10 mouse cellular contexts compared by ENCODE assay signal in genomic region chr12:71578006-71578405, GRCm38 (mm10).
A peak's percentile ranks its signal among the peaks of the same experiment; 100 is the strongest.
DNase-seq lines count a peak whose midpoint lies in the region; ATAC-seq lines count a peak whose summit lies in the region.
"Had no signal": no experiment of that assay in that cellular context is flagged by ENCODE, and none has a peak within 500 bp of the region (broad histone marks: within the 10 kb centered on the region; RNA-seq: fewer than 3 reads in every experiment).

No protein-coding gene starts in this region.

- 0 out of 2 replicates have a peak, but pooled peaks cover 2% of the 10 kb centered on the region for H3K4me1 ChIP-seq in hindbrain, embryonic 11.5 days (replicated peaks; ENCODE audit: control insufficient read depth, insufficient read depth, low read length)
- H3K4me1 ChIP-seq in hindbrain, embryonic 10.5 days (replicated peaks) = peaks cover 31% of the 10 kb centered on the region
- peaks cover 4% of the 10 kb centered on the region for H3K4me1 ChIP-seq in liver, embryonic 11.5 days (replicated peaks; ENCODE audit: control insufficient read depth, insufficient read depth, low read length)
- H3K4me1 ChIP-seq in midbrain, embryonic 14.5 days (ENCODE audit: control insufficient read depth, insufficient read depth, low read length) = peaks cover 29% of the 10 kb centered on the region
- H3K4me1 ChIP-seq in neural tube, embryonic 15.5 days = peaks cover 34% of the 10 kb centered on the region

- H3K9me3 ChIP-seq in hindbrain, embryonic 11.5 days (ENCODE audit: control insufficient read depth, low read length) = no peaks in the 10 kb centered on the region
- H3K9me3 ChIP-seq in hindbrain, embryonic 10.5 days = no peaks in the 10 kb centered on the region
- no peaks in the 10 kb centered on the region for H3K9me3 ChIP-seq in liver, embryonic 11.5 days (ENCODE audit: control insufficient read depth, low read length)
- H3K9me3 ChIP-seq in midbrain, embryonic 14.5 days (ENCODE audit: control insufficient read depth, low read length) = no peaks in the 10 kb centered on the region
- H3K9me3 ChIP-seq in neural tube, embryonic 15.5 days (replicated peaks) = no peaks in the 10 kb centered on the region
- H3K9me3 ChIP-seq: heart, embryonic 15.5 days; megakaryocyte, embryonic 14.5 days had no signal

- H3K27ac ChIP-seq in hindbrain, embryonic 11.5 days (ENCODE audit: low read depth, low read length) = peak overlapping the region; percentile 33; the same call in 1 of the 2 replicates
- no peak overlapping the region for H3K27ac ChIP-seq in hindbrain, embryonic 10.5 days
- no peak overlapping the region for H3K27ac ChIP-seq in liver, embryonic 11.5 days (ENCODE audit: low read depth, low read length)
- H3K27ac ChIP-seq in midbrain, embryonic 14.5 days (replicated peaks; ENCODE audit: low read depth, low read length) = peak overlapping the region; percentile 66; the same call in 1 of the 2 replicates
- H3K27ac ChIP-seq in neural tube, embryonic 15.5 days (replicated peaks) = no peak overlapping the region; the same call in 1 of the 2 replicates
- H3K27ac ChIP-seq: heart, embryonic 15.5 days; liver, embryonic 14.5 days had no signal

- no peaks in the 10 kb centered on the region for H3K27me3 ChIP-seq in hindbrain, embryonic 11.5 days (ENCODE audit: control insufficient read depth, insufficient read depth, low read length)
- no peaks in the 10 kb centered on the region for H3K27me3 ChIP-seq in hindbrain, embryonic 10.5 days (ENCODE audit: insufficient read depth, poor library complexity, severe bottlenecking)
- no peaks in the 10 kb centered on the region for H3K27me3 ChIP-seq in liver, embryonic 11.5 days (replicated peaks; ENCODE audit: control insufficient read depth, insufficient read depth, low read length)
- H3K27me3 ChIP-seq in midbrain, embryonic 14.5 days (ENCODE audit: control insufficient read depth, insufficient read depth, low read length) = no peaks in the 10 kb centered on the region
- no peaks in the 10 kb centered on the region for H3K27me3 ChIP-seq in neural tube, embryonic 15.5 days (replicated peaks)
- H3K27me3 ChIP-seq: heart, embryonic 15.5 days had no signal

- 66% methylated on average over 9 of the region's 9 CpGs for WGBS in hindbrain, embryonic 11.5 days
- WGBS in hindbrain, embryonic 10.5 days = 76% methylated on average over 9 of the region's 9 CpGs
- WGBS in liver, embryonic 11.5 days = 82% methylated on average over 9 of the region's 9 CpGs
- WGBS in midbrain, embryonic 14.5 days = 42% methylated on average over 9 of the region's 9 CpGs
- WGBS in neural tube, embryonic 15.5 days = 34% methylated on average over 9 of the region's 9 CpGs

- H3K4me3 ChIP-seq in hindbrain, embryonic 11.5 days (ENCODE audit: low read depth, low read length) = no peak overlapping the region
- no peak overlapping the region for H3K4me3 ChIP-seq in hindbrain, embryonic 10.5 days
- no peak overlapping the region for H3K4me3 ChIP-seq in liver, embryonic 11.5 days (ENCODE audit: low read depth, low read length)
- H3K4me3 ChIP-seq in midbrain, embryonic 14.5 days (replicated peaks; ENCODE audit: low read depth, low read length) = no peak overlapping the region
- no peak overlapping the region for H3K4me3 ChIP-seq in neural tube, embryonic 15.5 days (replicated peaks)

- H3K4me2 ChIP-seq in hindbrain, embryonic 11.5 days (replicated peaks; ENCODE audit: low read depth, low read length) = no peak overlapping the region
- no peak overlapping the region for H3K4me2 ChIP-seq in liver, embryonic 11.5 days
- H3K4me2 ChIP-seq in midbrain, embryonic 14.5 days (ENCODE audit: low read length) = no peak overlapping the region
- H3K4me2 ChIP-seq in neural tube, embryonic 15.5 days = no peak overlapping the region

- no peaks in the 10 kb centered on the region for H3K36me3 ChIP-seq in hindbrain, embryonic 11.5 days (ENCODE audit: control insufficient read depth, insufficient read depth, low read length)
- no peaks in the 10 kb centered on the region for H3K36me3 ChIP-seq in hindbrain, embryonic 10.5 days
- H3K36me3 ChIP-seq in liver, embryonic 11.5 days (ENCODE audit: control insufficient read depth, insufficient read depth, low read length) = no peaks in the 10 kb centered on the region
- H3K36me3 ChIP-seq in midbrain, embryonic 14.5 days (ENCODE audit: control insufficient read depth, insufficient read depth, low read length) = no peaks in the 10 kb centered on the region
- H3K36me3 ChIP-seq in neural tube, embryonic 15.5 days = no peaks in the 10 kb centered on the region
- H3K36me3 ChIP-seq: heart, embryonic 15.5 days had no signal

- no peak for ATAC-seq in hindbrain, embryonic 11.5 days (ENCODE audit: low FRiP score)
- ATAC-seq in liver, embryonic 11.5 days (replicated peaks; ENCODE audit: low FRiP score) = no peak
- no peak for ATAC-seq in midbrain, embryonic 14.5 days (ENCODE audit: low FRiP score, low TSS enrichment)
- peak; percentile 13; the same call in 1 of the 2 replicates for ATAC-seq in neural tube, embryonic 15.5 days (ENCODE audit: low FRiP score)

- no peak overlapping the region for H3K9ac ChIP-seq in hindbrain, embryonic 11.5 days (ENCODE audit: low read depth, low read length)
- no peak overlapping the region for H3K9ac ChIP-seq in liver, embryonic 11.5 days (ENCODE audit: low read depth, low read length)
- H3K9ac ChIP-seq in midbrain, embryonic 14.5 days (replicated peaks; ENCODE audit: low read length) = no peak overlapping the region
- no peak overlapping the region for H3K9ac ChIP-seq in neural tube, embryonic 15.5 days (replicated peaks)
- H3K9ac ChIP-seq: heart, embryonic 15.5 days; liver, embryonic 14.5 days had no signal

- DNase-seq in hindbrain, embryonic 11.5 days (ENCODE audit: low spot score) = no peak
- DNase-seq in hindbrain, embryonic 10.5 days (ENCODE audit: low spot score) = no peak
- peak; percentile 25 for DNase-seq in liver, embryonic 11.5 days (ENCODE audit: low spot score)
- no peak for DNase-seq in liver
- peak; percentile 72 for DNase-seq in midbrain, embryonic 14.5 days
- DNase-seq in layer of hippocampus, adult 9-10 months (ENCODE audit: low spot score) = no peak

Comparison
In these comparisons a context has a peak if more than half of its experiments do, and no peak if none do; other contexts are left out.
1. DNase-seq: peak in liver, embryonic 11.5 days (single experiment) and midbrain, embryonic 14.5 days (single experiment); none in hindbrain, embryonic 11.5 days (single experiment), hindbrain, embryonic 10.5 days (single experiment), liver (single experiment) and layer of hippocampus, adult 9-10 months (single experiment).
2. H3K27ac ChIP-seq: peak in hindbrain, embryonic 11.5 days (single experiment) and midbrain, embryonic 14.5 days (single experiment); none in hindbrain, embryonic 10.5 days (single experiment), liver, embryonic 11.5 days (single experiment) and neural tube, embryonic 15.5 days (single experiment).